Mouse (Mus musculus) Patski (cell line): ENCODE measurements at regions not wholly inside any gene's neighbourhood (a gene's known extent, or its start where the extent isn't known, plus 50 kb on each side); places are given as distances from the start of the nearest gene placed in this dataset.

Experiments used
- ATAC-seq: fragments of 100-300 bp; one replicate; pipeline ENCODE4 v1.8.0; 2021
- CTCF ChIA-PET: fragments of 350-600 bp; sonication (Branson Sonifier 250); formaldehyde crosslinking; loops from one replicate; lab custom pipeline; 2022; ENCODE audit warnings: inconsistent platforms; lab: Charles Lee
- POLR2A ChIA-PET: fragments of 350-600 bp; sonication (Branson Sonifier 250); formaldehyde crosslinking; loops from one replicate; lab custom pipeline; 2022; ENCODE audit warnings: antibody characterized with exemption, inconsistent platforms; lab: Charles Lee
- DNase-seq: peaks from one replicate; pipeline ENCODE4 v3.0.0-alpha.2; 2011; ENCODE audit warnings: low read depth, low spot score
- H3K27me3 ChIP-seq: fragments of 371-371 bp; one replicate; pipeline ENCODE4 v1.5.1; 2021
- CTCF ChIP-seq: fragments of 100-300 bp; IDR thresholded peaks from one replicate; pipeline ENCODE4 v1.5.1; 2021
- in situ Hi-C: fragments of 300-500 bp; cut with MboI; formaldehyde crosslinking; loops from 3 replicates; pipeline ENCODE4 v1.11.1; 2018; ENCODE audit warnings: low pct_unique_long_range_greater_than_20kb, mixed read lengths

DNA sequence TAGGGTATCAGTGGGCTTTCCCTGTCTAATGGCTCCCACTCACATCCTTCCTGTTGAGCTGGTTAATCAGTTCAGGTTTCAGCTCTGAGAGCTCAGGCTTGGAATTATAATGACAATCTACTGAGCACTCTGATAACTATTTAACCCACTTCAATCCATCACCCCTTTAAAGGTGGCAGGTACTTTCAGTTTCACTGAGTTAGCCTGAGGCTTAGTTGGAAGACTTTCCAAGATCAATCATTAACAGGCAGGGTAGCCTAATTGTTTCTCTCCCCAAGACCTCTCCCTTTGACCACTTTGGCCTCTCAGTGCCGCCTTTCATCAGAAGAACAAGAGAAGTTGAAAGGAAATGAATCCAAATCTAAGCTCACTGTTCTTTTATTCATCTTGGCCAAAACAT is 99.1 kb downstream of the Mbl2 start:
- in situ Hi-C loops = no loop called here
- ChIA-PET POLR2A (no interaction called here), CTCF (interaction anchor here (1.5 kb wide), 1 partner anchor 15 kb away, joined by 9 read pairs; no protein-coding TSS in a partner anchor)
- no peak for DNase-seq
- no peaks in the 10 kb centered on the region for H3K27me3 ChIP-seq
- ATAC-seq = no peak
- TF ChIP-seq CTCF = no peak

DNA sequence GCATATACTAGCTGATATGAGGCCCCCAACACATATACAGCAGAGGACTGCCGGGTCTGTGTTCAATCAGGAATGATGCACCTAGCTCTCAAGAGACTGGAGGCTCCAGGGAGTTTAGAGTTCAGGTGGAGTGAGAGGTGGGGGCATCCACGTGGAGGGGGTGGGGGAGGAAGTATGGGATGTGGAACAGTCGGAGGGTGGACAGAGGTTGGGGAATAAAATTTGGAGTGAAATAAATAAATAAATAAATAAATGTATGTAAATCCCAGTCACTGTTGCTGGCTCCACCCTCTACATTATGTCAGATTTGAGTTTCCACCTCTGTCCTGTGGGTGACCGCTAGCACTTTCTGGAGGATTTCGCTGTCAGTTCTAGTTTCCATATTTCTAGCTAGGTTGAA is 111.7 kb downstream of the Mbl2 start:
- POLR2A ChIA-PET = no interaction called here

DNA sequence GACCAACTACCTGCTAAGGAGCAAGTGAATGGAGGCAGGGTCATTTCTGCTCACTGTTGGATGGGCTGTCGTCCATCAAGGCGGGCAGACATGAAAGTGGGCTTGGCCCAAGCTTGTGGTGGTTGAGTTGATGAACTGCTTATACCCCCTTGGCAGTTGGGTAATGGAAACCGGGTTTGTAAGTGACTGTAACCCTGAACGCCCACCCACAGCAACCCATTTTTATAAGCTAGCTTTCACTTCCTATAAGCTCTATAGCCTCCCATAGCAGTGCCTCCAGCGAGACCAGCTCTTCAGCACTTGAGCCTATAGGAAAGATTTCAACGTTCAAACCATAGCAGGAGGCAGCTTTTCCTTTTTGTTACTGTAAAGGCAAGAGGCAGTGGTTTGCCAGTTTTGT is 116.2 kb downstream of the Mbl2 start:
- ATAC-seq (no peak), DNase-seq (no peak)
- in situ Hi-C loops = no loop called here

More for the DNA sequence above, 111.7 kb downstream of the Mbl2 start:
- in situ Hi-C loops = no loop called here
- peaks cover 9% of the 10 kb centered on the region for H3K27me3 ChIP-seq
- ATAC-seq (no peak), DNase-seq (no peak)
- CTCF ChIA-PET = no interaction called here
- TF ChIP-seq CTCF = no peak

DNA sequence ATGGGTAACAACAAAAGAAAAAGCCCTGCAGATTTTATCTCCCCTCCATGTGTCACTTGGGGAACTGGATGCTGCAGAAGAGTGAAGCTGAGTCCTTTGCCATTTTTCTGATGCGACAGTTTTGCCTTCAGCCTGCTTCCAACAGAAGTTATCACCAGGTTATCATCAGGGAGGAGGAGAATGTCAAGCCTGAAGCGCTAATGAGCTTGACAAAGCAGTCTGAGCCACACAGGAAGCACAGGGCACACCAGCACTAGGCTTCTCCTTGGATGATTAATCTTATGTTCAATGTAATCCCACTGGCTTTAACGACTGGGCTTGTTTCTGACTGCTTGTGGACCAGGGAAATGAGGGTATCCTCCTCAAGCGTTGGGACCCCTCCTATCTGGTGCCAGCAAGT is 122.2 kb downstream of the Mbl2 start:
- ATAC-seq = no peak
- in situ Hi-C loops = no loop called here
- CTCF ChIA-PET = interaction anchor here (0.9 to 1.6 kb wide), 3 partner anchors 13 to 150 kb away, joined by 3 read pairs; no protein-coding TSS in a partner anchor

More for the DNA sequence above, 116.2 kb downstream of the Mbl2 start:
- no peak for TF ChIP-seq CTCF
- POLR2A ChIA-PET = no interaction called here
- CTCF ChIA-PET = no interaction called here
- peaks cover 8% of the 10 kb centered on the region for H3K27me3 ChIP-seq

GRCm38 (mm10) chr19:30358961-30359360 is 126.2 kb downstream of the Mbl2 start:
- ChIA-PET POLR2A (no interaction called here), CTCF (interaction anchor here (1.7 kb wide), 1 partner anchor 13 kb away, joined by 6 read pairs; no protein-coding TSS in a partner anchor)
- no peak for ATAC-seq
- peaks cover 25% of the 10 kb centered on the region for H3K27me3 ChIP-seq
- TF ChIP-seq CTCF = no peak
- in situ Hi-C loops = no loop called here
- DNase-seq = no peak

More for the DNA sequence above, 122.2 kb downstream of the Mbl2 start:
- DNase-seq = no peak
- POLR2A ChIA-PET = no interaction called here
- TF ChIP-seq CTCF = no peak
- peaks cover 9% of the 10 kb centered on the region for H3K27me3 ChIP-seq

GRCm38 (mm10) chr19:30371901-30372300 is 139.2 kb downstream of the Mbl2 start:
- CTCF ChIA-PET = interaction anchor here (0.7 to 2.3 kb wide), 3 partner anchors 9 to 13 kb away, joined by 3 to 6 read pairs (median 4); no protein-coding TSS in a partner anchor
- POLR2A ChIA-PET = no interaction called here
- in situ Hi-C loops = no loop called here
- ATAC-seq (no peak), DNase-seq (no peak)
- TF ChIP-seq CTCF = no peak
- H3K27me3 ChIP-seq = peaks cover 14% of the 10 kb centered on the region

DNA sequence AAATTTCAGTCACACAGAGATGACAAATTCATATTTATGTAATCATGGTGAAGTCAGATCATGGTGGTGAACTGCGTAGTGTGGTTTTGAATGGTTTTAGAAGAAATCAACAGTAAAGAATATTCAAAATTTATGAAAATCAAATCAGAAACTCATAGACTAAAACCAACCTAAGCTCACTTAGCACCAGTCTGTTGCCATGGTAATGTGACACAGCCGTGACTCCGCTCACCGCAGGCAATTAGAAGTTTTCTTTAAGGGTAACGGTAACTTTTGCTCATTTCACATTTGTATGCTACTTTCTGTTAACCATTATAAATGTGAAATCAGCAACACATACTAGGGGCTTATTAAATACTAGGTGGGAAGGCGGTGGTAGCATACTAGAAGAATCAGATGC is 147.0 kb downstream of the Mbl2 start:
- ATAC-seq (no peak), DNase-seq (no peak)
- TF ChIP-seq CTCF = no peak
- peaks cover 38% of the 10 kb centered on the region for H3K27me3 ChIP-seq
- in situ Hi-C loops = no loop called here
- POLR2A ChIA-PET = no interaction called here
- CTCF ChIA-PET = no interaction called here

DNA sequence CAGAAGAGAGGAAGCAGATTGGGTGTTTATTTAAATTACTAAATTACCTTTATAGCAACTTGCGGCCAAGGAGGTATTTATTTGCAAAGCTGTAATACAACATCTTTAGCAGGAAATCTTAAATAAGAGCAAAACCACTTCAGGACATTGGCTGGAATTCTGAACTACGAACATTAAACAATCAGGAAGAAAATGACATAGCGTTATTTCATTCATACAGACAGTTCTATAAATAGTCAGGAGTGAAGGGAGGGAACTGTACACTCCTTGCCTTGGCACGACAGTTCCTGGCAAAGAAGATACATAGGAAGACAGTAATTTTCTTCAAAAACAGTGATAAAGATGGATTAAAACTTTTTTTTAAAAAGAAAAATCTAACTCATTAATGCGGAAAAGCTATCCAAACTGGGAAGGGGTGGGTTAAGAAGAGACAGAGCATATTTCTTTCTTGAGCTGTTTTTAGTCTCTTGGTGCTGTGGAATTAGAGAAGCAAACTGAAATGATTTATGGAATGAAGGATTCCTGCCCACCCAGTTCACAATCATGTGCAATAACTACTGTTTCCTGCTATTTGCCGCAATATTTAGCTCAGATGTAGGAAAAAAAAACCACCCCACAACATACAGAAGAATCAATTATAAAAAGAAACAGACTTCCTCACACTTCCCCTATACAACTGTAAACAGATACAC is 147.9 kb downstream of the Mbl2 start:
- in situ Hi-C loops = no loop called here
- H3K27me3 ChIP-seq = peaks cover 33% of the 10 kb centered on the region
- POLR2A ChIA-PET = no interaction called here
- no peak for TF ChIP-seq CTCF
- DNase-seq (no peak), ATAC-seq (no peak)
- CTCF ChIA-PET = interaction anchor here (1.1 kb wide), 1 partner anchor 9 kb away, joined by 3 read pairs; no protein-coding TSS in a partner anchor

DNA sequence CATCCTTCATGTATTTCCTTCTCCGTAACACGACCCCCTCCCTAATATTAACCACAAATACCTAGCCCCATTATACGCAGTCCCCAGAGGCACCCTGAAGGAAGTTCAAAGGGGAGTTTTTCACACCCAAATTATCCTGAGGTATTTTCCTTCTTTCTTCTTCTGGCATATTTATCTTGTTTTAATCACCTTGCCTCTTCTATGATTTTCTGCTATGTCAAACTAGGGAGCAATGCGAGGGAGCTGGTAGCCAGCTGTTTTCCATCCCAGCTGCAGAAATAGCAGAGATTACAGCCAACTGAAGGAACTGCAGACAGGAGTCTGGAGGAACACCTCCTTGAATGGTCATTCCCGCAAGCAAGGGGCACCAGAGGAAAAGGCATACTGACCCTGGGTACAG is 155.7 kb downstream of the Dkk1 start:
- ChIA-PET POLR2A (no interaction called here), CTCF (interaction anchor here (1.0 kb wide), 1 partner anchor 13 kb away, joined by 3 read pairs; no protein-coding TSS in a partner anchor)
- DNase-seq = no peak
- peaks cover 37% of the 10 kb centered on the region for H3K27me3 ChIP-seq
- no peak for ATAC-seq
- TF ChIP-seq CTCF = no peak
- in situ Hi-C loops = no loop called here

DNA sequence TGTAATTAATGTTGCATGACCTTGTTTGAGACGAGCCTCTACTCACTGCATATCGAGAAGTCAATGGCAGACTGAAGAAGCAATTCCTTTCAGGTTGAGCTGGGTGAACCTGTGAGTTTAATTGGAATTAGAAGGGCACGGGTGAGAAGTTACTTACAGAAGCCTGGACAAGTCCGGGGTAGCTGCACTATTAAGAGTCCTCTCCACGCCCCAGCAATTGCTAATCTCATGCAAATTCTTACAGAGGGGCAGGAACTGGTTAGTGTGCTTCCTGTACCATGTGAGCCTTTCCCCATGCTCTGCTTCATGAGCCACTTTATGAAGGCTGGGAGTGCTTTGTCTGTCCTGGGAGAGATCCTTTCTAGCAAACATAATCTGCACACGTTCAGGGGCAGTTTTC is 142.5 kb downstream of the Dkk1 start:
- in situ Hi-C loops = no loop called here
- TF ChIP-seq CTCF = no peak
- peaks cover 40% of the 10 kb centered on the region for H3K27me3 ChIP-seq
- no peak for ATAC-seq
- DNase-seq = no peak
- ChIA-PET CTCF (interaction anchor here (1.2 to 1.3 kb wide), 2 partner anchors 11 to 14 kb away, joined by 3 to 4 read pairs; no protein-coding TSS in a partner anchor), POLR2A (no interaction called here)

GRCm38 (mm10) chr19:30419556-30420280 is 129.7 kb downstream of the Dkk1 start:
- CTCF ChIA-PET = interaction anchor here (1.4 kb wide), 1 partner anchor 10 kb away, joined by 5 read pairs; no protein-coding TSS in a partner anchor
- no peak for DNase-seq
- peaks cover 46% of the 10 kb centered on the region for H3K27me3 ChIP-seq
- POLR2A ChIA-PET = no interaction called here
- in situ Hi-C loops = no loop called here
- ATAC-seq = no peak
- no peak for TF ChIP-seq CTCF
